Mouse (Mus musculus) c-Kit-positive CD71-positive TER-119-negative erythroid progenitor cells, embryonic 14.5 days (primary cell): ENCODE results near the gene Lrp11.

ENCODE experiments used
- DNase-seq: peaks from one replicate; pipeline ENCODE4 v3.0.0-alpha.2; 2013; ENCODE audit warnings: low read depth

Gene Lrp11

DNA sequence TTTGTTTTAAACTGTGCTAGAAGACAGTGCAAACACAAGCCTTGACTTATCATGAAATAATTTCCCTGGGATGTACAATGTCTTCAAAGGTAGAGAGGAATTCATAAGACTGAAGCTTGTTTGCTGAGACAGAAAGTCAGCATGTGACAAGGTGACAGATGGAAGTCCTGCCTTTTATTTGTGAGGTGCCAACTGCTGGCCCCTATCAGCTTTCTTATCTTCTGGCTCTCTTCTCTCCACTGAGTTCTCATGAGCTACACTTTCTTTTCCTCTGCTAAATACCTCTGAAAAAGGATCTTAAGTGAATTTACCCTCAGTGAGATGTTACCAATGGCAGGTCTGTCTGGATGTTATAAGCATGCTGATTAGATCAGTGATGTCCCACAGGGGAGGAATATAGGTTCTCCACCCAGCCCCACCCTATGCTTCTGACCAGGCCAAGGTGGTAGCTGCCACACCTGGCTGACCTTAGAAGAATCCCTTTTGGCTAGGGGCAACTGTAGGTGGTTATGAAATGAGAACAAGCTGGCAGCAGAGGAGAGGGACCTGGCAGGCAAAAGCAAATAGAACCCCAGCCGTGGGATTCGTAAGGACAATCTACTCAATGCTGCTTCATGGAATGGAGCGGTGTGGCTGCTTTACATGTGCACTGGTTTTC is 34.4 kb downstream of the Lrp11 start:
- no peak for DNase-seq

DNA sequence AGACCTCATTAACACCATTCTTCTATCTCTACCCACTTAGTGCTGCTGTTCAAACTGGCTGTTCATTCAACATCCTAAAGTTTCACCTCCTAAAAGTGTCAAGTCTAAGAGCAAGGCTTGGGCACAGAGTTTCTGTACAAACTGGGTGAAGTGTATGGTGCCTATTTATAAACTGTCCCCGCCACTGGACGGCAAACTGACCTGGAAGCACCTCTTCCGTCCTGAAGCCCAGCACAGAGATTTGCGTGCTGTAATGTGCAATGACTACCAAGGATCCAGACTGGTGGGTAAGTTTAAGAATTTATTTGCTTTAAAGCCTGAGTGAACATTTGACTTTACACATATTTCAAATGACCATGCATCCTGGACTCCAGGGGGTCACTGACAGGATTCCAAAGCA is 39.5 kb downstream of the Lrp11 start:
- DNase-seq = no peak

DNA sequence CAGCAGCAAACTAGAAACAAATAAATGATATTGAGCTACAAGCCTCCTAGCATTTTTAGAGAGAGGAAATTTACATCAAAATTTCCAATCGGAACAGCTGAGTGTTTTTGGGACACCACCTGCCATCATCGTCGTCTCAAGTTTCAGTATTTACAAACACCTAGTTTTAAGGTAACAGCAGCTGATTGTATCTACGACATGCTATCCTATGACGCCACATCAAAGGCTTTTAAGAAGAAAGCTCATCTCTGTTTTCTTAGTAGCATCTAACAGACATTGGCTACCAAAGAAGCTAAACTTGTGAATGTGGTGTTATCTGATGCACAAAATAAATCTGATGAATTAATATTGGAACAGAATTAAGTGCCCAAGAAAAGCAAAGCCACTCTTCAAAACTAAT is 40.7 kb downstream of the Lrp11 start:
- DNase-seq = no peak

DNA sequence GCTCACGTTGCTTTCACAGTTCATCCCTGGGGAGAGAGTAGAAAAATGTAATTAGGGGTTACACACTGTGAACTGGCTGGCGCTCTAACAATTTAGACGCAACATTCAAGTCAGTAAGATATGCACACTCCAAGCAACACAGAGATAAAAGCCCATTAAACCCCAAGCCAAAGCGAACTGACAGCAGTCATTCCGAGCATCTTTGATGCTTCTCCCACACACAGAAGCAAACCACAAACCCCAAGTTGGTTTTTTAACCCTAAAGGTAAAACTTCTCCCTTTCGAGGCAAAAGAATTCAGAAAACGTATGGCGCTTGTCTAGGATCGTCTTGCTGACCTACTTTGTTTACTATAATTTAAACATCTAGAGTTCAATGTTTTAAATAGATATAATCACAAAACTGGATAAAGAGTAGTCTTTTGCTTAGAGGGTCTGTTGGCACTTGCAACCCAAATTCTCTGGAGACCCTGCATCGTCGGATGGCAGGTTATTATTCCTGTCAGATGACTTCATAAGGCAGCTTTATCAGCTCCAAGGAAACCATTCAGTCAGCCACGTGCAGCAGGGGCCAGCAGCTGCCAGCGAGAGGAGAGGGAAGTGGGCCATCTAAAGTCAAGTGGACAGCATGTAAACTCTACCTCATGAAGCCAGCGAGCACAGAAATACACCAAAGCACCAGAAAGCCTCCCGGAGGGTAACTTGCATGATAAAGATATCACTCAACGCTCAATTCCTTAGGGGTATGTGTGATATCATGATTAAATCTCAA is 41.5 kb downstream of the Lrp11 start:
- DNase-seq = no peak

DNA sequence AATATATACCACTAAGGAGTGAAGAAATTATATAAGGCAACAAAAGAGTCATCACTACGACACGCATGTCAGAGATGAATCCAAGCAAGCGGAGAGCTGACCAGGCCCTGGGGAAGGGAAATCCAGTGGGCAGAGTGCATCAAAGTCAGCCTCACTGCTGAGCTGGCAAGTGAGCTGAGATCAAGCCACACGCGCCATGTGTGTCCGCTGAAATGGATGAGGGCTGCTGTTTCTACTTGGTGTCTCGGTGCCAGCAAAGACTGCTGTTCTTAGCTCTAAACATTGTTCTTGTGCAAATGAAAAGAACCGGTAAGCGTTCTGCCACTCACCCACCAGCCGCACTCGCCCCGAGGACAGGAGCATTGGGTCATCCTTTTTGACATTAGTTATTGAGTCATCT is 50.8 kb downstream of the Lrp11 start:
- no peak for DNase-seq

DNA sequence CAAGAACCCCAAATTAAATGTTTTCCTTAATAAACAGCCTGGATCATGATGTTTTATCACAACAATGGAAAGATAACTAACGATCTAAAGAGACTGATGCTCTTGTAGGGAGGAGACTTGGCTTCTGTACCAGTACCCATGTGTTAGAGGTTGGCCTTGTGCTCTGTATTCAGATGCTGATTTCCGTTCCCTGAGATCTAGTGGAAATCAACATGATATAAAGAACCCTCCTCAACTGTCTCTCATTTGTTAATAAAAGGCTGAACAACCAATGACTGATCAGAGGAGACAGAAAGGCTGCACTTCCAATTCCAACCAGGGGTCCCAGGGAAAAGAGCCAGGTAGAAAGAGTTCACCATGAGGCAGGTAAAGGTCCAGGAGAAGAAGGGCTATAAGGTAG is 56.3 kb downstream of the Lrp11 start:
- no peak for DNase-seq

DNA sequence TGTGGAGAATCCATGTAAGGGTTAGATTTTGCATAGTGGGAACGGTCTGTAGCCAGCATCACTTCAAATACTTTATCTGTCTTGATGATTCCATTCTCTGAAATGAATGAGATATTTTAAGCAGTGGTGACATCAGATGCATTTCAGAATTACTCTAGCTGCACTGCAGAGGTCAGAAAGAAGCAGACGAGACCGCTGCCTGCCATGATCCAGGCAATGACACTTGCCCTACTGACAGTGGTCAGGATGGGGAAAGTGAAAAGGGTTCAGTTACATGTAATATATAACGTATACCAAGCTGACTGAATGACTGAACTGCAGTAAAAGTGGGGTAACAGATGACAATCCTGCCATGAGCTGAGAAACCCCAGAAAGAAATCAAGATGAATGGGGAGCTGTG is 59.5 kb downstream of the Lrp11 start:
- no peak for DNase-seq

DNA sequence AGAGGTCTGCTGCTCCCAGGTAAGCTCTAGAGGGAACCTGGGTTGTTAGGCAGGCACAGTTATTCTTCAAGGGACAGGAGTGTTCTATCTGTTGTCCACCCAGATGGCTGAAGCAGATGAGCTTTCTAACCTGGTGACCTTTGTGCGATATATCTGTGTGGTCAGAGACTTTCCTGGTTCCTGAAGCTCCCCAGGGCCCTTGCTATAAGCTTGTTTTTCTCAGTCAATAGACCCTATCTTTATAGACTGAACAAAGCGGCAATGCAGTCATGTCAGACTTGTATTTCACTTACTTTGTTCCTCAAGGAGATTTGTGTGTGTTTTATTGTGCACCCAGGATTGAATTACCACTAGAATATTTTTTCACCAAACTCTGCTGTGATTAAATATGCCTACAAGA is 61.5 kb downstream of the Lrp11 start:
- no peak for DNase-seq

DNA sequence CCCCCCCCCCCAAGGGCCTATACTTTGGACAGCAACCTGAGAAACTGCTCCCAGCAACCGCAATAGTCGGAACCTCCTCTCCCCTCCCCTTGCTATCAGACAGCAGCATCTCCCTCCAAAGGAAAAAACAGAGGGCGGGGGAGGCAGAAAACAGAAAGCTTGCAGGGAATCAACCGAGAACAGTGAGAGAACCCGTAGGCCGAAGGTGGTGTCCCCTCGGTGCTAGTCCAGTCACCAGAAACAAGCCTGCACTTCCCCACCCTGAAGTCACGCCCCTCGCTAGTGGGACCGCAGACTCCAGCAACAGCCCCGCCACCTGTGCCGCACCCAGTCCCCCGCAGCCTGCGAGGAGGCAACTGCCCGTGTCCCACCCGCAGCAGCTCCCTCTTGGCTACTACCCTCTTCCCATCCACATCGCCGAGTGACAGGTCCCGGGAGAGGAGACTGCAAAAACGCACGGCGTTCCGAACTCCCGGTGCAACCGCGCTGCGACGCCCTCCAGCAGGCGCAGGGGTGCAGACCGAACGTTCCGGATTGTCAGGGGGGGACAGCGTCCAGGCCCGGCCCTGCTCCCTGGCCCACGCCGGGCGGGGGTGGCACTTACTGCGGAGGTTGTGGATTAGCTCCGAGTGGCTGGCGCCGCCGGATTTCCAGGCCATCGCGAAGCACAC is 73.0 kb downstream of the Lrp11 start:
- peak; percentile 69 for DNase-seq

DNA sequence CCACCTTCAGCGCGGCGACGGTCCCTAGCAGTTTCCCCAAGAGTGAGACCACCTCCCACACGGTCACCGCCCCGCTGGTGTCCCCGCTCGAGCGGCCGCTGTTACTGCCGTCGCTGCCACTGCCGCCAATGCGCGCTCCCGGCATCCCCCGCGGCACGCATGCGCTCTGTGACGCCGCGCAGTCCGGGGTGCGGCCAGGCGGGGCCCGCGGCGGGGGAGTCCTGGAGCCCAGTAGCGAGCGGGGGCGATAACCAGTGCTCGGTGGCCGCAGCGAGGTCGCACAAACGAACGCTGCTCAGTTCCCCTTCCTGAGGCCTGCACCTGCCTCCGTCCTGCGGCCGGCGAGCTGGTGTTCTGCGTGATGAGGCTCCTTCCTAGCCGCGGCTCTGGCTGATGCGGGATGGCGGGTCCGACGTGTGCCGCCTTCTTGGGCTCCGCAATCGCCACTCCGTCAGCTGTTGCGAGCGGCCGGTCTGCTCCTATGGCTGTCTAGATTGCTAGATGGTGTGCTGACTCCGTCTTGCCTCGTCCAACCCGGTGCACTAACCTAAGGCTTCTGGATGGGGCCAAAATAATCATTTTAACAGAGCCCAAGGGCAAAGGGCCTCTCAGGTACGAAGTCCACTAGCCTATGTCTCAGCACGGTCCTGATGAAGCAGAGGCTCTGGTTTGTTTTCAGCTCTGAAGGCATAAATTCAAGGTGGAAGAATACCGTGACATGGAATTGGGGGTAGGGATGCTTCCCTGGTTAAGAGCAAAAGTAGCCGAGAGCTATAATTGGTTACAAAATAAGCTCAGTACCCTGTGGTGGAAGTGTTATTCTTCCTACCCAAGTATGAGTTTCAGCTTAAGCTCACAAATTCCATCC is 73.8 kb downstream of the Lrp11 start:
- DNase-seq = peak; percentile 76

DNA sequence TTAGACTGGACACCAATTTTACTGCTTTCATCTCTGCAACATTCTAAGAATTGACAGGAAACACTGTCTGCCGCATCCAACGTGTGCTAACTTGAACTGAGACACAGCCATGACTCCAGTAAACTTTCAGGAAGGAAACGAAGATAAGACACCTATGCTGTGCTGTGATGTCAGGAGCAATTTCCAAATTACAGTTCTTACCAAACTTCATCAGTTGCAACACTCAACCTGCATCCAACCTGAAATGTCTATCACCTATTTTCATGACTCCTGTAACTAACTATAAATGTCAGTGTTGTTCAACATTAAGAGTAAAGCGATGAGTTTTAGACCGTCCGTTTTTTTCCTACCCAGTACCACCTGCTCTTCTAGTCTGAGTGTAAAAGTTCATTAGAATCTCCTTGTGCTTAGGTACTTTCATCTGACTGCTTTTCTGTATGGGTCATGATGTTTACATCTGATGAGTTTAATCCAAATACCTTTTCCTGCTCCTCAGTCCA is 74.5 kb downstream of the Lrp11 start:
- no peak for DNase-seq

DNA sequence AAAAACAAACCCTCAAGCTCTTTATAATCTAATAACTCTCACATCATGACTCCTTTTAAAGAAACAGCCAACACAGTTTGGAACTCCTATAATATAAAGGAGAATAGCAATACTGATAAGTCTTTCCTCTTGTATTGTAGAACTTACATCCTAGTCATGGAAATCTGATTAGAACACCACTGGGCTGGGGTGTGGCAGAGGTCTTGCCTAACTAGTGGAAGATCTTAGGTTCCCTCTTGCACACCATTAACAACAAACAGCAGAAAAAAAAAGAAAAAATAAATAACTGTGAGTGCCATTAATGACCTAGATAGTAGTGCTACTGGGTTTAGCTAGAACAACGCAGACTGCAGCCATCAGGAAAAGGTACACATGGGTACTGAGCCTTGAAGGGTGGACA is 75.3 kb downstream of the Lrp11 start:
- DNase-seq = no peak

DNA sequence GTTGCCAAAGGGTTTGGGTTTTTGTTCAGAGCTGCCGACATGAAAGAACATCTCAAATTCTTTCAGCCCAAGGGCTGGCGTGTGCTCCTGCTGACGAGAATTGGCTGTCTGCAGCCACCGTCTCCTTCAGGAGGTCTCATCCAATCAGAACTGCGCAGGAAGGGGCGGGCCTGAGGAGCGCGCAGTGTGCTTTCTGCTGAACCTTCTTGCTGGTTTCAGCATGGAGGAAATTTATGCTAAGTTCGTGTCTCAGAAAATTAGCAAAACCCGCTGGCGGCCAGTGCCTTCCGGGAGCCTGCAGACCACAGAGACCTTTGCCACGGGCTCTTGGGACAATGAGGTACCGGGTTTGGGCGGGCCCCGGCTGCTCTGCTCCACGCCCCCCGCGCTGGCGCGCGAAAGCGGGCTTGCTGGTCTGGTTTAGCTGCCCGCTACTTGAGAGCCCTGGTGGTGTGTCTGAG is 77.8 kb downstream of the Lrp11 start, which contains the start of gene Nup43:
Nup43 (plus strand) TSS at position 162 of the 461 bp plus-strand sequence.
- peak; percentile 88 for DNase-seq

DNA sequence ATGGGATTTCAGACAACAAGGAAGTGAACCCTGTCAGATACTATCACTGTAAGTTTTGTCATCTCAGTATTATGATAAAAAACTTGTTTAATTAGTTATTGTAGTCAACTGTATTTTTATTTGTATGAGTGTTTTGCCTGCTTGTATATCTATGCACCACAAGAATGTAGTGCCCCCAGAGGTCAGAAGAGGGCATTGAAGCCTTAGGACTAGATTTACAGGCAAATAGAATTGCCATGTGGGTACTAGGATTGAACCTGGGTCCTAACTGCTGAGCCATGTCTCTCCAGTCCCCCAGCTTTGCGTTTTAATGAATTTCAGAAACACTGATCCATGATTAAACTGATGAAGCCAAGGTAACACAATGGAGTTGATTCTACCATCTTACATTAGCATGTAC is 84.1 kb downstream of the Lrp11 start:
- DNase-seq = peak; percentile 48
